Mouse (Mus musculus) left cerebral cortex, adult 18-20 months (tissue): ENCODE measurements around the gene Desi1. TPM values are rescaled to one million over a fixed set of nuclear protein-coding genes. Genes with fewer than 3 reads are reported as not detected.

ENCODE experiments used
- total RNA-seq, 2 experiments: library from RNA; stranded (reverse); gene quantifications; 2 replicates each; pipeline ENCODE4 v1.2.3; 2021

Gene Desi1
- total RNA-seq, 2 experiments from 2014 or later: 83.4 to 85.2 TPM

Other genes starting within 250 kb of the Desi1 start
- gene Tef, start 231.4 kb downstream of the Desi1 start, total RNA-seq: 100 to 1,000 TPM; 226 to 245 TPM
- gene Tob2, start 175.1 kb downstream of the Desi1 start, total RNA-seq: 10 to 100 TPM; 33.6 to 36.7 TPM
- 10 to 100 TPM; 32.5 to 35.0 TPM for gene Phf5a, start 162.0 kb downstream of the Desi1 start, total RNA-seq
- 100 to 1,000 TPM; 414 to 429 TPM for gene Aco2, start 161.6 kb downstream of the Desi1 start, total RNA-seq
- 10 to 100 TPM; 50.9 to 52.1 TPM for gene Polr3h, start 107.6 kb downstream of the Desi1 start, total RNA-seq
- gene Csdc2, start 97.1 kb downstream of the Desi1 start, total RNA-seq: 10 to 100 TPM; 80.7 to 90.7 TPM
- gene Pmm1, start 72.9 kb downstream of the Desi1 start, total RNA-seq: 100 to 1,000 TPM; 201 TPM
- gene 1700029P11Rik, start 53.3 kb downstream of the Desi1 start, total RNA-seq: not detected
- 10 to 100 TPM; 19.9 to 22.2 TPM for gene Xrcc6, start 46.0 kb downstream of the Desi1 start, total RNA-seq
- 100 to 1,000 TPM; 117 to 125 TPM for gene Snu13, start 13.7 kb upstream of the Desi1 start, total RNA-seq
- gene 4930407I10Rik, start 25.3 kb upstream of the Desi1 start, total RNA-seq: not detected
- 1 to 10 TPM; 3.7 to 4.0 TPM for gene Mei1, start 36.1 kb upstream of the Desi1 start, total RNA-seq
- 10 to 100 TPM; 11.1 to 12.6 TPM for gene Ccdc134, start 94.1 kb upstream of the Desi1 start, total RNA-seq
- gene Srebf2, start 113.3 kb upstream of the Desi1 start, total RNA-seq: 100 to 1,000 TPM; 213 to 223 TPM
- 1 to 10 TPM; 2.6 to 3.0 TPM for gene Shisa8, start 179.0 kb upstream of the Desi1 start, total RNA-seq
- under 1 TPM; 0.26 to 0.49 TPM for gene Tnfrsf13c, start 190.5 kb upstream of the Desi1 start, total RNA-seq
- gene Cenpm, start 210.9 kb upstream of the Desi1 start, total RNA-seq: 1 to 10 TPM; 4.0 to 4.4 TPM
- 100 to 1,000 TPM in 1 of 2 experiments, 10 to 100 TPM in 1; 93.7 to 101 TPM for gene 1500009C09Rik, start 218.5 kb upstream of the Desi1 start, total RNA-seq
- 100 to 1,000 TPM; 494 to 520 TPM for gene Sept3, start 241.0 kb upstream of the Desi1 start, total RNA-seq